Mouse (Mus musculus) olfactory bulb, adult 2 months (tissue): ENCODE results near the gene Rnf181. TPM values are rescaled to one million over a fixed set of nuclear protein-coding genes. Genes with fewer than 3 reads are reported as not detected.

Source experiments
- H3K27ac ChIP-seq: fragments of 200-500 bp; 2 replicates; pipeline ENCODE4 v1.5.1; 2012; ENCODE audit warnings: low read depth, low read length; ENCODE audit not compliant: insufficient read depth
- H3K4me1 ChIP-seq: fragments of 200-500 bp; 2 replicates; pipeline ENCODE4 v1.6.1; 2012; ENCODE audit warnings: low read length; ENCODE audit not compliant: control insufficient read depth, insufficient read depth
- H3K4me3 ChIP-seq: fragments of 200-500 bp; 2 replicates; pipeline ENCODE4 v1.5.1; 2012; ENCODE audit warnings: mild to moderate bottlenecking, low read depth, low read length, moderate library complexity; ENCODE audit not compliant: insufficient read depth
- CTCF ChIP-seq: fragments of 200-500 bp; IDR thresholded peaks from 2 replicates; pipeline ENCODE4 v1.5.1; 2012; ENCODE audit warnings: low read depth, mild to moderate bottlenecking, low read length, moderate library complexity; ENCODE audit not compliant: insufficient read depth
- POLR2A ChIP-seq: fragments of 200-500 bp; IDR thresholded peaks from 2 replicates; pipeline ENCODE4 v1.6.1; 2012; ENCODE audit warnings: mild to moderate bottlenecking, low read depth, low read length, moderate library complexity; ENCODE audit not compliant: insufficient read depth
- WGBS: fragments of 180-500 bp; shearing (Covaris S2); methylation state at CpG from one replicate; pipeline ENCODE4 v1.1.7; 2018; 5-methylcytosine and 5-hydroxymethylcytosine counted together
- polyA plus RNA-seq: library from polyadenylated mRNA; stranded (reverse); fragments of >200 nt; gene quantifications from 2 replicates; pipeline ENCODE4 v1.2.4, GENCODE M21; 2012; ENCODE audit warnings: low replicate concordance; ENCODE audit not compliant: missing spikeins, insufficient read depth, insufficient read length

The Rnf181 gene
- polyA plus RNA-seq, 1 experiment: not detected

DNA sequence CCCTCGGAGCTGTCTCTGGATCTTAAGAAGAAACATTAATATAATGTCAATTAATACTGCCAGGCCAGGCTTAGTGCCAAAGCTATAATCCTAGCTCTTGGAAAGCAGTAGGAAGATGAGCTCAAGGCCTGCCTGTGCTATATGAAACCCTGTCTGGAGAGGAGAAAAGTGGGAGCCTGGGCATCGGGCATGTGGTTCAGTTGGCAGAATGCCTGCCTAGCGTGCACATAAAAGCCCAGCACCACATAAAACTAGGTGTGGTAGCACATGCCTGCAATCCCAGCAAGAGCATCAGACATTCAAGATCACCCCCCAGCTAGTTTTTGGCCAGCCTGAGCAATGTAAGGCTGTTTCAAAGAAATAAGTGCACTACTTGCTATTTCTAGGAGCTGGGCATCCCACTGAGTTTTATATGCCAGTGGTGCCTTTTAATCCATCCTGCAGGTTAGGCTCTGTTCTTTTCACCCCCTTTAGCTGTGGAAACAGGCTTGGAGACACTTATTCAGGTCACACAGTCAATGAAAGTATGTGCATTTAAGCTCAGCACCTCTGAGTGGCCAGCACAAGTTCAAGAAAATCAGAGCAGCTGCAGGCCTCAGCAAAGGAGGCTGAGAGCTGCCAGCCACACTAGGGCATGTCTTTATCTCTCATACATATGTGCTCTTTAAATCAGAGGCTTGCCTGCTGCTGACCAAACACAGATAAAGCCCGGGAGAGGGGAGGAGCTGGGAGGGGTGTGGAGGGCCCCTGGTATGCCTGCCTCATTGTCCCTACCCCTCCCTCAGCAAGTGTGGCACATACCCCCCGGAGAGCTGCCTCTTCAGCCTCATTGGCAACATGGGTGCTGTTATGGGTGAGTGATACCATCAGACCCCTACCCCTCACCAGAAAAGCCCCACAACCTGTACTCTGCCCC is 9.3 kb downstream of the Rnf181 start:
- Histone ChIP-seq H3K4me3 (no peak overlapping the region), H3K4me1 (peaks cover 22% of the 10 kb centered on the region), H3K27ac (no peak overlapping the region)
- WGBS: 63% methylated on average over 5 of the region's 5 CpGs
- no peak for TF ChIP-seq CTCF
- TF ChIP-seq POLR2A: no peak

DNA sequence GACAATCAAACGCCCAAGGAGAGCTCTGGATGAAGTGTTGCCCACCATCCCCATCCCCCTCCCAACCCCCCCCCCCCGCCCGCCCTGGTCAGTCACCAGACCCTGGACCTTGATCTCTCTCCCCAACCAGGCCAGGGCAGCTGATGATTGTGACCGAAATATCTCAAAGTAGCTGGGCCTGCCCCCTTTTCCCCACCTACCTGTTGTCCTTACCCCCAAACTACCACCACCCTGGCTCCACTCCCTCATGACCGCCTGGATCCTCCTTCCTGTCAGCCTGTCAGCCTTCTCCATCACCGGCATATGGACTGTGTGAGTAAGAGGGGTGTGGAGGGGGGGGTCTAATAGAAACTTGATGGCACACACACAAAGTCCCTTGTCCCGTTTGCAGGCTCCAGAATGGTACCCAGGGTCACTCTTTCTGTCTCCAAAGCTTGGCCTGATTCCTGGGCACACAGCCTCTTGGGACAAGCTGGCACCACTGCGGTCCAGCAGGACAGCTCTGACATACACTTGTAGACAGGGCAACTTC is 10.7 kb downstream of the Rnf181 start:
- TF ChIP-seq POLR2A (no peak), CTCF (no peak)
- WGBS: 29% methylated on average over 8 of the region's 8 CpGs
- Histone ChIP-seq H3K4me3 (peak overlapping the region; percentile 65), H3K27ac (no peak overlapping the region), H3K4me1 (peaks cover 19% of the 10 kb centered on the region)

DNA sequence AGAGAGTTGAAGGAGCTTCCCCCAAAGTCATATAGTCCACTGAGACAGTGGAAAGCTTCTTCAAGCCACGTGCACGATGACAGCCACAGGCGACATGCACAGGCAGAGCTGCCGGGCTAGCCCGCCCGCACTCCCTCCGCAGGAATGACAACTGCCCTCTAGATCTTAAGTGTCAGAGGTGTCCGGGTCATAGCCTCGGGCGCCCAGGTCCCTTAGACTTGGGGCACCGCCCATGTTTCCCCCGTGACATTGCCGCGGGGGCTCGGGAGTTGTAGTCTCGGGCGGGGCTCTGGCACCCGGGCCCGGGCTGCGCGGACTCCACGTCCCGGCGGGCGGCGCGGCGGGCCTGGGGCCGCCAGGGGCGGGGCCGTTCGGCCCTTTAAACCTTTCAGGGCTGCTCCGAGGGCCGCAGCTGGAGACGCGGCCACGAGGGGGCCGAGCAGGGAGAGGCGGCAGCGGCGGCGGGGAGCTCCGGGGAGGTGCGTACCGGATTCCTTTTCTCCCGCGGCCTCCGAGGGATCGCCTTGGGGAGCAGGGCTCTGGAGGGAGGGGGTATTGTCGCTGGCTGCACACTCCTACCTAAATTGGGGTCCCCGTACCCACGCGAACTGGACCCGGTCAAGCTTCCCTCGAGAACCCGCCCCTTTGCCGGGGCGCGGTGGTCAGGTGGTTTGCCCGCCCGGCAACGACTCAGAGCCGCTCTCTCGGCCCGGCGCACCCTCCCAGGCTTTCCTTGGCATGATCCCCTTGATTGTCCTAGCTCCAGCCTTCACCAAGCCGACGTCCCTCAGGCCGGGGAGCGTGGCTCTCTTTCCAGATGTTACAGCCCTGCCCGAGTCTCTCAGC is 11.5 kb downstream of the Rnf181 start, which contains the start of gene Tmem150a:
Gene Tmem150a (plus strand): TSS at position 382 of the 846 bp plus-strand sequence.
- H3K4me3 ChIP-seq: peak within 1 kb of the TSS; percentile 65
- TF ChIP-seq CTCF (no peak; the same call in 1 of the 2 replicates), POLR2A (no peak)
- peak within 1 kb of the TSS; percentile 13; the same call in 1 of the 2 replicates for H3K27ac ChIP-seq
- under 1% methylated on average over 70 of the region's 71 CpGs for WGBS
- H3K4me1 ChIP-seq: peaks cover 11% of the 10 kb centered on the region

DNA sequence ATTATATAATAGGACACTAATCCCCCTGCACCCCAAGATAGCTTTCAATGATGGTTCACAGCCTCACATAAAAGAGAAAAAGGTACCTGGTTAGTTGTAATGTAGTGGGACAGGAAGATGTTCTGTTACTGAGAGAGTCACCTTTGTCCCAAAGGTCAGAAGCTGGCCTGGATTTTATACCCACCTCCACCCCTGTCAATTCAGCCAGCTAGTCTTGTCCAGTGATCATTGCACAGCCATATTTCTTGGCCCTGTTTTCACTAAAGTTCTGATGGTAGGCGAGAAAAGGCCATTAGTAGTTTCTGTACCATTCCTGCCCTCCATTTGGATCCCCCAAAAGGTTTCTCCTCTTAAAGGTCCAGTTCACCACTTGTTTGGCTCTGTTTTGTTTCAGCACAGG is 12.7 kb downstream of the Rnf181 start:
- 69% methylated on average over 1 of the region's 1 CpGs for WGBS
- no peak overlapping the region for H3K4me3 ChIP-seq
- TF ChIP-seq CTCF: no peak
- no peak for TF ChIP-seq POLR2A
- peaks cover 11% of the 10 kb centered on the region for H3K4me1 ChIP-seq
- H3K27ac ChIP-seq: no peak overlapping the region

DNA sequence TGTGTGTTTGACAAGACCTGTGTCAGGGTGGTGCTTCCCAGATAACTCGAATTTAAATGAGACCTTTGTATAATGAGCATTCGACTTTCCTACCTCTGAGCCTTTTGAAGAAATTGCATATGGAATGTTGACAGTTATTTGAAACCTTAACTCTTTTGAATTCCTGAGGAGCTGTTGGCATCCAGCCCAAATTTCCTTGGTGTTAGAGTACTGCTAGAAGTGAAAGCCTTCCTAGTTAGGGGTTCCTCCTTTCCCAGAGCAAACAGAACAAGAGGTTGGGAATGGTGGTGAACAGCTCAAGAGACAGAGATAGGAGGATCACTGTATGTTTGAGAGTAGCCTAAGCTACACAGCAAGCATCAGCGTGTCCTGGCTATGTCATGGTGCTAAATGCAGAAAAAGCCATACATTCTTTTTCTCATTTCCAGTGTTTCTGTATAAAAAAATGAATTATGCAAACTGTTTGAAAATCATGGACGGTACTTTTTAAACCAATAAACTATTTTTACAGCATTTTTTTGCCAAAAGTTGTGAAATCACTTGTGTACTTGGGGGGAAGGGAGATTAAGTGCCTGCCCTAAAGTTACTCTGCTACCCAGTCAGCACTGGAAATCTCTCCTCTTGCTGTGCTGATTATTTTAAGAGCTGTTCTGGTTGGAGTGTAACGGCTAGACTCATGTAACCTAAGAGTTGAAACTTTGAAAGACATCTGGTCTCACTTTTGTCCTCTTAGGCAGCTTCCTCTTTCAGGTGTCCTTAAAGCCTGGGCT is 13.9 kb downstream of the Rnf181 start:
- Histone ChIP-seq H3K4me3 (no peak overlapping the region), H3K27ac (no peak overlapping the region), H3K4me1 (peaks cover 18% of the 10 kb centered on the region)
- 69% methylated on average over 5 of the region's 5 CpGs for WGBS
- no peak for TF ChIP-seq POLR2A
- TF ChIP-seq CTCF: no peak

DNA sequence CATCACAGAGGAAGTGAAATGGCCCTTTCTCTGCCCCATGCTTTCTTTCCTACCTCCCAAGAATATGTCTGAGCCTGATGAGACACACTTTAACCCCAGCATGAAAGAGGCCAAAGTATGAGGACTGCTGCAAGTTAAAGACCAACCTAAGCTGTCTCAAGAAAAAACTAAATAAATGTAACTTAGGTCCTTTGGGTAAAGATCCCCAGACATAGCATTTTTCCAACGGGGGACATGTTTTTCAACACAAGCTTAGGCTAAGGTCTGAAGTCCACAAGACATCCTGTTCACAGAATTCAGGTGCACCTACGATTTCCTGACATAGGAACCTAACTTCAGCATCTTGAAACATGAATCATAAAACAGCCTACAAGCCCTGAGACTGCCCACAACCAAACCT is 16.5 kb downstream of the Rnf181 start:
- no peak overlapping the region for H3K4me3 ChIP-seq
- no peak overlapping the region for H3K27ac ChIP-seq
- no peak for TF ChIP-seq POLR2A
- TF ChIP-seq CTCF: no peak
- 89% methylated on average over 2 of the region's 2 CpGs for WGBS
- peaks cover 10% of the 10 kb centered on the region for H3K4me1 ChIP-seq

DNA sequence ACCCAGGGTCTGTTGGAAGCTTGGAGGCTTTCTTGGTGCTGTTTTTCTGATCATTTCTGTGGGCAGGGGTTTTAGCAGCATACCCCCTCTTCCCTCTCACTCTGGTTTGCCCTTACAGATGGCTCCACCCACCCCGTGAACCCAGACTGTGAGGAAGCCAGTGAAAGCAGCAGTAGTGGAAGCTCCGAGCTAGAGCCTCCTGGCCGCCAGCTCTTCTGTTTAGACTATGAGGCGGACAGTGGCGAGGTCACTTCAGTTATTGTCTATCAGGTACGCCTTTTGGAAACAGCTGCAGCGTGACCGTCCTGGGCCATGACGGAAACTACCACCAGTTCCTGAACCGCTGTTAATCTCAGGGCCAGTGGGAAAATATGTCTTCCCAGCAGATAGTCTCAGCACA is 18.3 kb downstream of the Rnf181 start:
- Histone ChIP-seq H3K4me1 (peaks cover 7% of the 10 kb centered on the region), H3K4me3 (no peak overlapping the region), H3K27ac (no peak overlapping the region)
- TF ChIP-seq CTCF (no peak), POLR2A (no peak)
- 75% methylated on average over 10 of the region's 10 CpGs for WGBS

DNA sequence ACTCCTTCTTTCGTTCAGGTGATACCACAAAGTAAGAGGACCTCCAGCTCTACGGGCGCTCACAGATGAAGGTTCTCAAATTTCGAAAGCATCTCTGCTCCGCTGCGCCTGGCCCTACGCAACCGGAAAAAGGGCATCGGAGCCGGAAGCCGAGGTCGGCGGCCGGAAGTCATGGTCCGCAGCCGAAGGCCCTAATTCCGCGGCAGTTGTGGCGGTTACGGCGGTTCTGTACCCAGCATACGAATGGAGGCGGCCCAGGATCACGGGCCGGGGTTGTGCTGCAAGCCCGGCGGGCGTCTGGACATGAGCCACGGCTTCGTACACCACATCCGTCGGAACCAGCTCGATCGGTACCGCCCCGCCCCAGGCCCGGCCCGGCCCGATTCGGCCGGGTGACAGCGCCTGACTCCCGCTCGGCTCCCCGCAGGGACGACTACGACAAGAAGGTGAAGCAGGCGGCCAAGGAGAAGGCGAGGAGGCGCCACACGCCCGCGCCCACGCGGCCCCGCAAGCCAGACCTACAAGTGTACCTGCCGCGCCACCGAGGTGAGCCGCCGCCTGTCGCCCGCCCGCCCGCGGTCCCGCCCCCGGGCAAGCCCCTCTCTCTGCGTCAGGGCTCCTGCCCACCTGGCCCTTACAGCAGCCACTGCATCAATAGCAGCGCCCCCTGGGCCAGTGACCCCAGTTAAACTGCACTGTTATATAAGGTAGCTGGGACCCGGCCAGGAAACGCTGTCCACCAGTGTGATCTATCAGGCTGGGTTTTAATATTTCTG is 19.4 kb downstream of the Rnf181 start, which contains the start of gene 0610030E20Rik:
Gene 0610030E20Rik (plus strand): TSS at position 152 of the 776 bp plus-strand sequence.
- WGBS: under 1% methylated on average over 72 of the region's 72 CpGs
- Histone ChIP-seq H3K27ac (peak within 1 kb of the TSS; percentile 60), H3K4me3 (peak within 1 kb of the TSS; percentile 92), H3K4me1 (peaks cover 7% of the 10 kb centered on the region)
- TF ChIP-seq CTCF (no peak), POLR2A (peak; percentile 41; the same call in 1 of the 2 replicates)
